Mouse (Mus musculus) telencephalon, adult 2 months (tissue): ENCODE measurements around the gene Fras1.

Experiments
- DNase-seq: peaks from one replicate; pipeline ENCODE4 v3.0.0-alpha.2; 2011; ENCODE audit warnings: low read depth, low spot score

Fras1 gene

GRCm38 (mm10) chr5:96578705-96579104 lies 204.9 kb downstream of the Fras1 start:
- no peak for DNase-seq

- no peak for DNase-seq
Observed at GRCm38 (mm10) chr5:96579938-96580337, 206.2 kb downstream of the Fras1 start.

GRCm38 (mm10) chr5:96584730-96585129 lies 211.0 kb downstream of the Fras1 start:
- peak; percentile 81 for DNase-seq

- no peak for DNase-seq
Observed at GRCm38 (mm10) chr5:96590621-96591020, 216.9 kb downstream of the Fras1 start.

- no peak for DNase-seq
Observed at GRCm38 (mm10) chr5:96595793-96596192, 222.0 kb downstream of the Fras1 start.

- DNase-seq = no peak
Observed at GRCm38 (mm10) chr5:96603974-96604769, 230.4 kb downstream of the Fras1 start.

- peak; percentile 50 for DNase-seq
Observed at GRCm38 (mm10) chr5:96608036-96608435, 234.3 kb downstream of the Fras1 start.

GRCm38 (mm10) chr5:96608581-96609280 lies 235.0 kb downstream of the Fras1 start:
- no peak for DNase-seq

- DNase-seq = no peak
Observed at GRCm38 (mm10) chr5:96612077-96612476, 238.3 kb downstream of the Fras1 start.

- DNase-seq = no peak
Observed at GRCm38 (mm10) chr5:96616954-96617646, 243.3 kb downstream of the Fras1 start.

- DNase-seq = no peak
Observed at GRCm38 (mm10) chr5:96618008-96618407, 244.3 kb downstream of the Fras1 start.

- no peak for DNase-seq
Observed at GRCm38 (mm10) chr5:96620209-96620608, 246.5 kb downstream of the Fras1 start.

- DNase-seq = no peak
Observed at GRCm38 (mm10) chr5:96620618-96621017, 246.9 kb downstream of the Fras1 start.

GRCm38 (mm10) chr5:96622604-96623352 lies 249.0 kb downstream of the Fras1 start:
- no peak for DNase-seq

GRCm38 (mm10) chr5:96629851-96630250 lies 256.1 kb downstream of the Fras1 start:
- no peak for DNase-seq

GRCm38 (mm10) chr5:96635146-96635862 lies 261.5 kb downstream of the Fras1 start:
- DNase-seq = no peak

GRCm38 (mm10) chr5:96635866-96636265 lies 262.1 kb downstream of the Fras1 start:
- no peak for DNase-seq

GRCm38 (mm10) chr5:96639213-96639910 lies 265.6 kb downstream of the Fras1 start:
- DNase-seq = no peak

GRCm38 (mm10) chr5:96641297-96641696 lies 267.5 kb downstream of the Fras1 start:
- DNase-seq = no peak

GRCm38 (mm10) chr5:96675676-96676075 lies 301.9 kb downstream of the Fras1 start:
- peak; percentile 62 for DNase-seq
